Mouse (Mus musculus) neural tube, embryonic 14.5 days (tissue): ENCODE measurements around the gene Klk12. TPM values are rescaled to one million over a fixed set of nuclear protein-coding genes. Genes with fewer than 3 reads are reported as not detected.

Source experiments
- ATAC-seq: fragments of 200-750 bp; cut with Nextera tagmentation; 2 replicates; pipeline ENCODE4 v1.8.0; 2017; ENCODE audit warnings: low read depth, mild to moderate bottlenecking, moderate TSS enrichment, moderate library complexity
- H3K27ac ChIP-seq: fragments of 300-500 bp; sonication (generic); 2 replicates; pipeline ENCODE4 v1.5.1; 2014; ENCODE audit warnings: low read depth, mild to moderate bottlenecking, control low read depth, low read length, moderate library complexity, mixed read lengths
- H3K27me3 ChIP-seq: fragments of 300-500 bp; sonication (generic); 2 replicates; pipeline ENCODE4 v1.6.1; 2014; ENCODE audit warnings: low read length; ENCODE audit not compliant: control insufficient read depth, insufficient read depth
- H3K36me3 ChIP-seq: fragments of 300-500 bp; sonication (generic); 2 replicates; pipeline ENCODE4 v1.6.1; 2014; ENCODE audit warnings: low read length, mixed read lengths; ENCODE audit not compliant: control insufficient read depth, insufficient read depth
- H3K4me1 ChIP-seq: fragments of 300-500 bp; sonication (generic); 2 replicates; pipeline ENCODE4 v1.6.1; 2014; ENCODE audit warnings: low read length; ENCODE audit not compliant: control insufficient read depth, insufficient read depth
- H3K4me2 ChIP-seq: fragments of 300-500 bp; sonication (generic); 2 replicates; pipeline ENCODE4 v1.6.1; 2014; ENCODE audit warnings: mild to moderate bottlenecking, low read depth, low read length, control low read depth
- H3K4me3 ChIP-seq: fragments of 300-500 bp; sonication (generic); 2 replicates; pipeline ENCODE4 v1.5.1; 2014; ENCODE audit warnings: low read depth, low read length, control low read depth, mixed read lengths
- H3K9ac ChIP-seq: fragments of 300-500 bp; sonication (generic); replicated peaks from 2 replicates; pipeline ENCODE4 v1.6.1; 2014; ENCODE audit warnings: low read depth, mild to moderate bottlenecking, control low read depth, low read length, mixed read lengths
- H3K9me3 ChIP-seq: fragments of 300-500 bp; sonication (generic); 2 replicates; pipeline ENCODE4 v1.6.1; 2016; ENCODE audit warnings: low read length; ENCODE audit not compliant: control insufficient read depth
- WGBS: fragments of 180-500 bp; shearing (Covaris S2); extraction: QIAGEN DNeasy Blood & Tissue Kit; methylation state at CpG from one replicate; pipeline ENCODE4 v1.1.7; 2014; 5-methylcytosine and 5-hydroxymethylcytosine counted together
- polyA plus RNA-seq: library from polyadenylated mRNA; unstranded; fragments of >200 nt; fragmentation: Nextera tagmentation; extraction: Ambion mirVana; gene quantifications from 2 replicates; pipeline ENCODE4 v1.2.1, GENCODE M21; 2014

The Klk12 gene
- polyA plus RNA-seq, 1 experiment from 2014 or later: not detected

DNA sequence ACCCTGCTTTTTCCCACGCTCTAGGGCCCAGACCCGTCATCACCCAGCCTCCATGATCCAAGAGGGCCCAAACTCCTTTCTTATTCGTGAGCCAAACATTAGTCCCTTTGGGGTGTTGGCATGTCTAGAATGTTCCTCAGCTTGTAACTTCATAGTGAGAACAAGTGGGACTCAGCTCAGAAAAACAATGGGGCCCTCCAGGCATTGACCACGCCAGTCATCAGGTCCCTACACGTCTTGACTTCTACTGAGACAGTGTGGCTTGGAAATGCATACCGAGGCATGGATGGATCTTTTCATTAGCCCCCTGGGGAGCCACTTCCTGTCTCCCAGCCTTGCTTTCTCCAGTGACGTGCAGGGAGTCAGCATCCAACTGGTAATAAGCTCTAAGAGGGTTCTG is 31.2 kb downstream of the Klk12 start:
- no peak for ATAC-seq
- H3K4me1 ChIP-seq: peaks cover 4% of the 10 kb centered on the region; the same call in 1 of the 2 replicates
- no peaks in the 10 kb centered on the region for H3K9me3 ChIP-seq
- 77% methylated on average over 7 of the region's 7 CpGs for WGBS
- H3K4me2 ChIP-seq: no peak overlapping the region
- peaks cover 23% of the 10 kb centered on the region for H3K27me3 ChIP-seq
- H3K4me3 ChIP-seq: no peak overlapping the region
- H3K36me3 ChIP-seq: no peaks in the 10 kb centered on the region
- H3K27ac ChIP-seq: no peak overlapping the region
- no peak overlapping the region for H3K9ac ChIP-seq

DNA sequence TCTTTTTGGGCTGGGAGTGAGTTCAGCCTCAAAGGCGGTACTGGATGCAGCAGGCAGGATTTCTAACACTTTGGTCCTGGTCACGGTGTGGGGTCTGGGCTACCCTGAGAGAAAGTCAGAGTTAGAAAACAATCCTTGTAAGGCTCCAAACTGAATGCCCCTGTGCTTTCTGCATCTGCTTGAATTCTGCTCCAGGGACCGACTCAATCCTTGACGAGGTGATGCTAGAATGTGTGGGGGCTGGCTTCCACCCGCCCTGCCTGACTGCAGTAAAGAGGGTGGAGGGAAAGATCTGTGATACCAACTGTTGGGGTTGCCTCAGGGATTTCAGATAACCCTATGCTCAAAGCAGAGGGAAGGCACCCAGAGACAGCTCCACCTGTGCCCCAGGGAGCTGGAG is 42.3 kb downstream of the Klk12 start, which contains the start of gene Klk7:
Gene Klk7, plus strand, starts transcription at position 301 of the 400 bp plus-strand sequence.
- Histone ChIP-seq H3K4me3 (no peak within 1 kb of the TSS), H3K4me2 (no peak within 1 kb of the TSS), H3K4me1 (no peaks in the 10 kb centered on the region), H3K27ac (no peak within 1 kb of the TSS), H3K9me3 (no peaks in the 10 kb centered on the region), H3K9ac (no peak within 1 kb of the TSS), H3K27me3 (no peaks in the 10 kb centered on the region), H3K36me3 (no peaks in the 10 kb centered on the region)
- WGBS: 65% methylated on average over 5 of the region's 5 CpGs
- ATAC-seq: no peak

DNA sequence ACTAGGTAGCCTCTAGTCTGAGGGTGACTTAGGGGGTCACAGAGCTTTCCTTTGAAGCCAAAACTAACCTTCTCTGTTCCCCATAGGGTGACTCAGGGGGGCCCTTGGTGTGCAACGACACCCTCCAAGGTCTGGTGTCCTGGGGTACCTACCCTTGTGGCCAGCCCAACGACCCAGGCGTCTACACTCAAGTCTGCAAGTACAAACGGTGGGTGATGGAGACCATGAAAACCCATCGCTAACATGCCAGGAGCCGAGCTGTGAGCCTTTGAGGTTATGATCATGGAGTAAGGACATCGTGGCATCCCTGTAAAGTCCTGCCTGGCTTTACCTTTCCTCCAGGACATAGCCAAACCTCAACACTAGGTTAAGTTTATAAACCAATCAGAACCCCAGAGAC is 46.5 kb downstream of the Klk12 start:
- H3K27me3 ChIP-seq: no peaks in the 10 kb centered on the region
- no peak overlapping the region for H3K9ac ChIP-seq
- H3K9me3 ChIP-seq: no peaks in the 10 kb centered on the region
- H3K4me2 ChIP-seq: no peak overlapping the region
- ATAC-seq: no peak
- no peak overlapping the region for H3K4me3 ChIP-seq
- 88% methylated on average over 7 of the region's 7 CpGs for WGBS
- H3K27ac ChIP-seq: no peak overlapping the region
- no peaks in the 10 kb centered on the region for H3K36me3 ChIP-seq
- H3K4me1 ChIP-seq: no peaks in the 10 kb centered on the region

- Histone ChIP-seq H3K9me3 (no peaks in the 10 kb centered on the region), H3K4me3 (no peak overlapping the region), H3K4me2 (no peak overlapping the region), H3K4me1 (no peaks in the 10 kb centered on the region), H3K27ac (no peak overlapping the region), H3K36me3 (no peaks in the 10 kb centered on the region), H3K27me3 (no peaks in the 10 kb centered on the region), H3K9ac (no peak overlapping the region)
- ATAC-seq: no peak
Observed at GRCm38 (mm10) chr7:43816746-43817145, 48.0 kb downstream of the Klk12 start.

- no peak overlapping the region for H3K27ac ChIP-seq
- H3K4me1 ChIP-seq: no peaks in the 10 kb centered on the region
- no peaks in the 10 kb centered on the region for H3K27me3 ChIP-seq
- no peak for ATAC-seq
- H3K9ac ChIP-seq: no peak overlapping the region
- no peak overlapping the region for H3K4me3 ChIP-seq
- H3K9me3 ChIP-seq: no peaks in the 10 kb centered on the region
- no peaks in the 10 kb centered on the region for H3K36me3 ChIP-seq
- WGBS: 96% methylated on average over 7 of the region's 7 CpGs
- no peak overlapping the region for H3K4me2 ChIP-seq
Observed at GRCm38 (mm10) chr7:43821581-43821980, 52.9 kb downstream of the Klk12 start.

Other genes with a start within 250 kb of the Klk12 start
- 0.87 and 1.3 TPM in 2 replicates for gene Cd33, start 224.5 kb upstream of the Klk12 start, polyA plus RNA-seq
- 7.8 and 10.7 TPM in 2 replicates for gene Zfp658, start 206.6 kb upstream of the Klk12 start, polyA plus RNA-seq
- 16.5 and 19.8 TPM in 2 replicates for gene Zfp719, start 189.3 kb upstream of the Klk12 start, polyA plus RNA-seq
- gene Zfp819, start 161.7 kb upstream of the Klk12 start, polyA plus RNA-seq: 0.24 and 0.44 TPM in 2 replicates
- 0.13 and 0.20 TPM in 2 replicates for gene Ceacam18, start 134.2 kb upstream of the Klk12 start, polyA plus RNA-seq
- 0.15 and 0.33 TPM in 2 replicates for gene Siglece, start 108.7 kb upstream of the Klk12 start, polyA plus RNA-seq
- gene Ctu1, start 96.9 kb upstream of the Klk12 start, polyA plus RNA-seq: 14.4 and 15.0 TPM in 2 replicates
- gene Klk14, start 78.5 kb upstream of the Klk12 start, polyA plus RNA-seq: not detected in 2 replicates
- gene Klk13, start 56.3 kb upstream of the Klk12 start, polyA plus RNA-seq: 0.11 TPM in 1 of 2 replicates, not detected in the other
- not detected in 2 replicates for gene Klk11, start 5.7 kb downstream of the Klk12 start, polyA plus RNA-seq
- not detected in 2 replicates for gene Klk10, start 12.1 kb downstream of the Klk12 start, polyA plus RNA-seq
- not detected in 2 replicates for gene Klk9, start 23.0 kb downstream of the Klk12 start, polyA plus RNA-seq
- gene Klk8, start 28.7 kb downstream of the Klk12 start, polyA plus RNA-seq: 7.6 and 8.6 TPM in 2 replicates
- gene Klk7, start 42.4 kb downstream of the Klk12 start, polyA plus RNA-seq: not detected in 2 replicates
- not detected in 2 replicates for gene Klk6, start 55.6 kb downstream of the Klk12 start, polyA plus RNA-seq
- not detected in 2 replicates for gene Klk5, start 73.1 kb downstream of the Klk12 start, polyA plus RNA-seq
- 0.50 and 0.66 TPM in 2 replicates for gene Klk4, start 112.3 kb downstream of the Klk12 start, polyA plus RNA-seq
- not detected in 2 replicates for gene Klk15, start 164.8 kb downstream of the Klk12 start, polyA plus RNA-seq
- not detected in 2 replicates for gene Klk1b8, start 181.8 kb downstream of the Klk12 start, polyA plus RNA-seq
- not detected in 2 replicates for gene Klk1b1, start 197.9 kb downstream of the Klk12 start, polyA plus RNA-seq
- gene Klk1b9, start 207.2 kb downstream of the Klk12 start, polyA plus RNA-seq: not detected in 2 replicates
- not detected in 2 replicates for gene Klk1b11, start 227.0 kb downstream of the Klk12 start, polyA plus RNA-seq
- gene Klk1b26, start 243.3 kb downstream of the Klk12 start, polyA plus RNA-seq: not detected in 2 replicates